Comparison of ENCODE assay signal across 13 mouse cellular contexts in the genomic region with DNA sequence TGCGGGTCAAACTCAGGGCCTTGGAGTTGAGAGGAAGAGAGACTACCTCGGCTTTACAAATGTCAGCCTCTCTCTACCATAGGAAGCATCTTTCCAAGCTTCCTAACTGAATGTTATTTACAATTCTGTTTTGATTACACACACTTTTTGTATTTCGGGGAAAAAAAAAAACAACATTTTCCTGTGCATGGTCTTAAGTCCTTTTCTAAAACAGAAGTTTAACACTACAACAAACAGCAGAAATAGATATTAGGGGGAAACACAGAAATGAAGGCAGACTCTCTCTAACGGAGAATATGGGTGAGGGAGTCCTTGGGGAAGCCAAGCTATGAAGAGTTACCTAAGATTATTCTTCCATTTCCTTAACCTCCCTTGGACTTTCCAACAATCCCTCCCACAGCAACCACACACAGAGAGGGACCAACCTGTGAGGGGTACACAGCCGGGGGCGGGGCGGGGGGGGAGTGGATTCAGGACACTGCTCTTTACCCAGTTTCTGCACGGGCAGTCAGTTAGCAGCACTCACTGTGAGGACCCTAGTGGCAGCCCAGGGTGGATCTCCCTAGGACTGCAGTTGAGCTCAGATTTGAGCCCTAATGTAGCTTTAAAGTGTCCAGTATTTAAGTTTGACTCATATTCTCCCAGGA.
"Had no signal": no experiment of that assay in that cellular context is flagged by ENCODE, and none has a peak within 500 bp of the region (broad histone marks: within the 10 kb centered on the region; RNA-seq: fewer than 3 reads in every experiment).

No protein-coding gene starts in this region.

- H3K4me3 ChIP-seq: limb, embryonic 13.5 days; midbrain, embryonic 10.5 days; midbrain, embryonic 15.5 days; neural tube, embryonic 12.5 days had no signal

- H3K4me2 ChIP-seq: limb, embryonic 13.5 days; midbrain, embryonic 15.5 days; neural tube, embryonic 12.5 days had no signal

- H3K27me3 ChIP-seq: limb, embryonic 13.5 days; midbrain, embryonic 15.5 days; neural tube, embryonic 12.5 days had no signal

- H3K9me3 ChIP-seq: limb, embryonic 13.5 days; midbrain, embryonic 10.5 days; midbrain, embryonic 15.5 days; neural tube, embryonic 12.5 days had no signal

- DNase-seq: kidney, adult 11 months; kidney, adult 9 months; kidney, postnatal 36 days; layer of hippocampus, adult 9-11 months; layer of hippocampus, postnatal 36 days; lung, adult 18-20 months; right cerebral cortex, postnatal 4 days had no signal

- H3K4me1 ChIP-seq: neural tube, embryonic 12.5 days had no signal

- H3K9ac ChIP-seq: limb, embryonic 13.5 days; midbrain, embryonic 15.5 days; neural tube, embryonic 12.5 days had no signal

- H3K36me3 ChIP-seq: limb, embryonic 13.5 days; midbrain, embryonic 10.5 days; midbrain, embryonic 15.5 days; neural tube, embryonic 12.5 days had no signal

- ATAC-seq: midbrain, embryonic 15.5 days had no signal

- H3K27ac ChIP-seq: kidney, postnatal 0 days; limb, embryonic 13.5 days; midbrain, embryonic 10.5 days; midbrain, embryonic 15.5 days; neural tube, embryonic 12.5 days; stomach, postnatal 0 days had no signal
